Comparison of ENCODE assay signal across 8 mouse cellular contexts in the genomic region with DNA sequence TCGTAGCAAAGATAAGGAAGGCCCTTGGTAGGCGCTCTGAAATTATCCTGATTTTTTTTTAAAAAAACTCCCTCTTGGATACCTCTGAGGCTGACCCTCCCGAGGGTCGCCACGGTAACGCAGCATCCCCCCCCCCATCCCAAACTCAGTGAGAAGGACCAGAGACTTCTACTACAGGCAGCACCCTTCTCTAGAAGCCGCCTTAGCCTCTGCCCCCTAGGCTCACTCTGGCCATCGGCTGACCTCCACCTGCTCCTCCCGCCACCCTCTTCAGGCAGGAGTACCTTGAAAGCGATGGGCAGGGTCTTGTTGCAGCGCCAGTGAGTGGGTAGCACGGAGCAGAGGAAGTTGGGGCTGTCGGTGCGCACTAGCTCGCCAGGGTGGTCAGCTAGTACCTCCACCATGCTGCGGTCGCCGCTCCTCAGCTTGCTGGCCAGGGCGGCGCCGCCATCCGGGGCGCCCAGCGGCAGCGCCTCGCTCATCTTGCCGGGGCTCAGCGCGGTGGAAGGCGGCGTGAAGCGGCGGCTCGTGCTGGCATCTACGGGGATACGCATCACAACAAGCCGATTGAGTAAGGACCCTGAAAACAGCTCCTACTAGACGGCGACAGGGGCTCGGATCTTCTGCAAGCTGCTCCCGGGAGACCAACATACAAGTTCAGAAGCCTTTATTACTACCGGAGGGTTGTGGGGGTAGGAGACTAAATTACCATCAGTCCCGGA.
DNase-seq lines count a peak whose midpoint lies in the region; ATAC-seq lines count a peak whose summit lies in the region.

No protein-coding gene starts in this region.

- peak overlapping the region; percentile 42 for H3K4me3 ChIP-seq in heart, embryonic 11.5 days (ENCODE audit: low read depth, low read length)
- H3K4me3 ChIP-seq in midbrain, embryonic 14.5 days (replicated peaks; ENCODE audit: low read depth, low read length) = 0 out of 2 replicates have a peak overlapping the region, but pooled peaks have one; percentile 20

- WGBS in heart, embryonic 11.5 days (ENCODE audit: insufficient replicate concordance) = 1% methylated on average over 43 of the region's 43 CpGs
- 1% methylated on average over 43 of the region's 43 CpGs for WGBS in midbrain, embryonic 14.5 days

- DNase-seq in lung, adult 18-20 months = peak; percentile 52 to 53
- no peak for DNase-seq in lung, postnatal 25 days (ENCODE audit: low spot score)
- DNase-seq in adrenal gland, postnatal 25 days = peak; percentile 39
- peak; percentile 47 to 61 for DNase-seq in kidney, postnatal 4 days
- peak; percentile 60 for DNase-seq in midbrain, embryonic 14.5 days
- no peak for DNase-seq in natural killer cell, adult 2 months (ENCODE audit: low spot score in 2 of 2)
- DNase-seq in cerebellum, adult 11-12 months = no peak

- no peaks in the 10 kb centered on the region for H3K9me3 ChIP-seq in heart, embryonic 11.5 days (replicated peaks; ENCODE audit: control insufficient read depth, low read length)
- H3K9me3 ChIP-seq in midbrain, embryonic 14.5 days (ENCODE audit: control insufficient read depth, low read length) = no peaks in the 10 kb centered on the region

- H3K9ac ChIP-seq in heart, embryonic 11.5 days (ENCODE audit: low read depth, low read length) = peak overlapping the region; percentile 58; the same call in 1 of the 2 replicates
- no peak overlapping the region for H3K9ac ChIP-seq in midbrain, embryonic 14.5 days (replicated peaks; ENCODE audit: low read length)

- H3K27ac ChIP-seq in heart, embryonic 11.5 days (ENCODE audit: low read depth, low read length) = no peak overlapping the region
- H3K27ac ChIP-seq in midbrain, embryonic 14.5 days (replicated peaks; ENCODE audit: low read depth, low read length) = no peak overlapping the region

- H3K4me2 ChIP-seq in heart, embryonic 11.5 days = peak overlapping the region; percentile 55
- peak overlapping the region; percentile 43 for H3K4me2 ChIP-seq in midbrain, embryonic 14.5 days (ENCODE audit: low read length)

- no peaks in the 10 kb centered on the region for H3K36me3 ChIP-seq in heart, embryonic 11.5 days (ENCODE audit: control insufficient read depth, insufficient read depth, low read length)
- H3K36me3 ChIP-seq in midbrain, embryonic 14.5 days (ENCODE audit: control insufficient read depth, insufficient read depth, low read length) = no peaks in the 10 kb centered on the region

- H3K27me3 ChIP-seq in heart, embryonic 11.5 days (ENCODE audit: control insufficient read depth, insufficient read depth, low read length) = peaks cover 75% of the 10 kb centered on the region
- H3K27me3 ChIP-seq in midbrain, embryonic 14.5 days (ENCODE audit: control insufficient read depth, insufficient read depth, low read length) = peaks cover 90% of the 10 kb centered on the region

- H3K4me1 ChIP-seq in heart, embryonic 11.5 days (ENCODE audit: control insufficient read depth, insufficient read depth, low read length) = peaks cover 16% of the 10 kb centered on the region
- H3K4me1 ChIP-seq in midbrain, embryonic 14.5 days (ENCODE audit: control insufficient read depth, insufficient read depth, low read length) = peaks cover 23% of the 10 kb centered on the region

- ATAC-seq in heart, embryonic 11.5 days (replicated peaks; ENCODE audit: insufficient number of reproducible peaks, low FRiP score, low TSS enrichment) = no peak
- no peak for ATAC-seq in midbrain, embryonic 14.5 days (ENCODE audit: low FRiP score, low TSS enrichment)

Comparison
In these comparisons a context has a peak if more than half of its experiments do, and no peak if none do; other contexts are left out.
1. DNase-seq: peak in lung, adult 18-20 months (2 of 2), adrenal gland, postnatal 25 days (single experiment), kidney, postnatal 4 days (2 of 2) and midbrain, embryonic 14.5 days (single experiment); none in lung, postnatal 25 days (single experiment), natural killer cell, adult 2 months (0 of 2) and cerebellum, adult 11-12 months (single experiment).